Mouse (Mus musculus) liver, embryonic 14.5 days (tissue): Measurements from ENCODE around the gene Snx32.

Experiments used
- CTCF ChIP-seq: IDR thresholded peaks from 2 replicates; pipeline ENCODE4 v1.5.1; 2016; ENCODE audit warnings: antibody characterized with exemption, low read depth, control low read depth
- EP300 ChIP-seq: IDR thresholded peaks from 2 replicates; pipeline ENCODE4 v1.6.1; 2016; ENCODE audit warnings: antibody characterized with exemption, low read depth

- no peak for TF ChIP-seq EP300
- TF ChIP-seq CTCF: no peak
These were observed 49.9 kb downstream of the Snx32 start, which contains the start of gene Fibp for GRCm38 (mm10) chr19:5460465-5460911.
